Mouse (Mus musculus): ENCODE data around the gene Kcnrg. TPM values are rescaled to one million over a fixed set of nuclear protein-coding genes. Genes with fewer than 3 reads are reported as not detected.

Gene Kcnrg
- polyA plus RNA-seq, 1 experiment from 2014 or later: 0.87 TPM

DNA sequence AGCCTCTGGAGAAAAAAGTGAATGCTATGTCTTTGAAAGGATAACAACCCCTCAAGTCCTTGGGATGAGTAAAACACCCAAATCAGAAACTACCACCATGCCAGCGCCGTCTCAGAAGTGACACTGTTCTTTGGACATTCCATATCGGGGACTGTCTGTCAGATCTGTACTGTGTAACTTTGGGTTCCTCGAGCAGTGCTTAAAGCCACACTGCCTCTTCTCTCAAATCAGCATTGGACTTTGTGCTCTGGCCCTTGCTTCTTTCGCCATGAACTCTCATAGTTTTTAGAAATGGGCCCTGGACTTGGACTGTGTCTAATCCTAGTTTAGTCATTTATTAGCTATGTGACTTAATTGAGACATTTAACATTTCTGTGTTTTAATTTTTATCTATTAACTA lies 4.5 kb downstream of the Kcnrg start:
- ATAC-seq (replicated peaks; ENCODE audit: extremely low read depth, insufficient read depth, low FRiP score): no peak
- H3K9ac ChIP-seq (ENCODE audit: low read length): no peak overlapping the region
- no peak overlapping the region for H3K27ac ChIP-seq (ENCODE audit: low read length)
- 90% methylated on average over 5 of the region's 5 CpGs for WGBS
- no peaks in the 10 kb centered on the region for H3K4me1 ChIP-seq (ENCODE audit: control insufficient read depth, insufficient read depth, low read length)
- H3K27me3 ChIP-seq (ENCODE audit: control insufficient read depth, insufficient read depth, low read length): no peaks in the 10 kb centered on the region
- 0 out of 2 replicates have a peak, but pooled peaks cover under 1% of the 10 kb centered on the region for H3K36me3 ChIP-seq (ENCODE audit: control insufficient read depth, insufficient read depth)
- no peak overlapping the region for H3K4me3 ChIP-seq (ENCODE audit: low read length)
- no peaks in the 10 kb centered on the region for H3K9me3 ChIP-seq (replicated peaks; ENCODE audit: control insufficient read depth, low read length)
- H3K4me2 ChIP-seq (ENCODE audit: low read depth, low read length): no peak overlapping the region

DNA sequence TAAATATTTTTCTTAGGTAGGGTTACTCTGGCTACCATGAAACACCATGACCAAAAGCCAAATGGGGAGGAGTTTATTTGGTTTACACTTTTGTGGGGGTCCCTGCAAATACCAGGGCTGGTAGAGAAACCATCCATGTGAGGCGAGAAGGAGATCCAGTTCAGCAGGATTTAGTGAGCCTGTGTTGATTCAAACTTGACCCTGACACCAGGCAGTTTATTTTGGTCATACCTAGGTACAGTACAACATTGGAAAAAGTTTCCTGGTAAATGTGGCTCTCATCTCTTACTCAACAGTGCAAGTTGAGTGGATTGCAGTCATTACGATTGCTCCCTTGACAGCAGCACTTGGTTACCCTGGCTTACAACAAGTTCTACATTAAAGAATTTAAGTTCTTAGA lies 6.1 kb downstream of the Kcnrg start:
- H3K4me1 ChIP-seq (ENCODE audit: control insufficient read depth, insufficient read depth, low read length): no peaks in the 10 kb centered on the region
- WGBS: 88% methylated on average over 2 of the region's 2 CpGs
- ATAC-seq (replicated peaks; ENCODE audit: extremely low read depth, insufficient read depth, low FRiP score): no peak
- no peak overlapping the region for H3K4me3 ChIP-seq (ENCODE audit: low read length)
- no peak overlapping the region for H3K4me2 ChIP-seq (ENCODE audit: low read depth, low read length)
- H3K9me3 ChIP-seq (replicated peaks; ENCODE audit: control insufficient read depth, low read length): no peaks in the 10 kb centered on the region
- H3K27ac ChIP-seq (ENCODE audit: low read length): no peak overlapping the region
- no peaks in the 10 kb centered on the region for H3K27me3 ChIP-seq (ENCODE audit: control insufficient read depth, insufficient read depth, low read length)
- H3K36me3 ChIP-seq (ENCODE audit: control insufficient read depth, insufficient read depth): no peaks in the 10 kb centered on the region
- H3K9ac ChIP-seq (ENCODE audit: low read length): no peak overlapping the region

DNA sequence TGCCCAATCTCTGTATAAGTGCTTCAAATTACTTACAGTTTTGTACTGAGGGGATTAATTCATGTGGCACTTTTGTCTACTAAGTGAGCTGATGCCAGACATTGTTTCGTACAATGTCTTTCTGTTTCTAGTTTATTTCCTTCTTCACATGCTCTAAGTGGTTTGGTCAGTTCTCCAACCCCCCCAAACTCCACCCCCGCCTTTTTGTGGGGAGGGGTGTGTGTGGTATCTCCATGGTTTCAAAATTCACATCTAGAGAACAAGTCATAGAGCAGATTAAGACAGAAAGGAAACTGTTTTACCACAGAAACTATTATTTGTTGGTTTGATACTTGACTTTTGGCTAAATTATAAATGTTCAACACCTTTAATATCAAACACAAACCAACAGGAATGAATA lies 13.1 kb downstream of the Kcnrg start:
- WGBS: 96% methylated on average over 2 of the region's 2 CpGs
- H3K27me3 ChIP-seq (ENCODE audit: control insufficient read depth, insufficient read depth, low read length): no peaks in the 10 kb centered on the region
- H3K4me3 ChIP-seq (ENCODE audit: low read length): no peak overlapping the region

DNA sequence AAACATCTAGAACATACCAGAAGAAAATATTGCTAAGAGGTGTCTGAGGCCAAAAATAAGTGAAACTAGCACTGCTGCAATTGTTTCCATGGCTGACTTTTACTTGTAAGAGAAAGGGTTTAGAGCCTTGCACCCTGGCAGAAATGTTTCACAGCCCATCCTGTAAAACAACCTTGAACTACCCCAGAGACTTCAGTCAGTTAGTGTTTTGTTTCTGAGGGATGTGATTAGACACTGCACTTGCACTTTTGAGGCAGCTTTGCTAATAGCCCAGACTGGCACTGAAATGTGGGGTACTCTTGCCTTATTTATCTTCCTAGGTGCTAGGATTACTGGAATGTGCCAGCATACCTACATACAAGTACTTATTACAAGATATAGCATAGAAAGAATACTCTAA lies 28.7 kb downstream of the Kcnrg start:
- no peak overlapping the region for H3K4me2 ChIP-seq (ENCODE audit: low read depth, low read length)
- no peaks in the 10 kb centered on the region for H3K9me3 ChIP-seq (replicated peaks; ENCODE audit: control insufficient read depth, low read length)
- ATAC-seq (replicated peaks; ENCODE audit: extremely low read depth, insufficient read depth, low FRiP score): no peak
- H3K4me3 ChIP-seq (ENCODE audit: low read length): no peak overlapping the region
- no peaks in the 10 kb centered on the region for H3K27me3 ChIP-seq (ENCODE audit: control insufficient read depth, insufficient read depth, low read length)
- H3K27ac ChIP-seq (ENCODE audit: low read length): no peak overlapping the region
- no peaks in the 10 kb centered on the region for H3K4me1 ChIP-seq (ENCODE audit: control insufficient read depth, insufficient read depth, low read length)
- no peak overlapping the region for H3K9ac ChIP-seq (ENCODE audit: low read length)
- H3K36me3 ChIP-seq (ENCODE audit: control insufficient read depth, insufficient read depth): peaks cover 12% of the 10 kb centered on the region; the same call in 1 of the 2 replicates

More for the DNA sequence above, 13.1 kb downstream of the Kcnrg start:
- H3K9ac ChIP-seq (ENCODE audit: low read length): no peak overlapping the region
- no peaks in the 10 kb centered on the region for H3K4me1 ChIP-seq (ENCODE audit: control insufficient read depth, insufficient read depth, low read length)
- no peak overlapping the region for H3K4me2 ChIP-seq (ENCODE audit: low read depth, low read length)
- peaks cover 7% of the 10 kb centered on the region; the same call in 1 of the 2 replicates for H3K36me3 ChIP-seq (ENCODE audit: control insufficient read depth, insufficient read depth)
- H3K9me3 ChIP-seq (replicated peaks; ENCODE audit: control insufficient read depth, low read length): no peaks in the 10 kb centered on the region
- no peak overlapping the region for H3K27ac ChIP-seq (ENCODE audit: low read length)
- ATAC-seq (replicated peaks; ENCODE audit: extremely low read depth, insufficient read depth, low FRiP score): no peak

GRCm38 (mm10) chr14:61642668-61643067 lies 35.4 kb downstream of the Kcnrg start:
- Histone ChIP-seq H3K4me1 (ENCODE audit: control insufficient read depth, insufficient read depth, low read length) (no peaks in the 10 kb centered on the region), H3K4me2 (ENCODE audit: low read depth, low read length) (no peak overlapping the region), H3K4me3 (ENCODE audit: low read length) (no peak overlapping the region), H3K9me3 (replicated peaks; ENCODE audit: control insufficient read depth, low read length) (no peaks in the 10 kb centered on the region), H3K27ac (ENCODE audit: low read length) (no peak overlapping the region), H3K36me3 (ENCODE audit: control insufficient read depth, insufficient read depth) (no peaks in the 10 kb centered on the region), H3K27me3 (ENCODE audit: control insufficient read depth, insufficient read depth, low read length) (no peaks in the 10 kb centered on the region), H3K9ac (ENCODE audit: low read length) (no peak overlapping the region)
- ATAC-seq (replicated peaks; ENCODE audit: extremely low read depth, insufficient read depth, low FRiP score): no peak
- 35% methylated on average over 1 of the region's 1 CpGs for WGBS

GRCm38 (mm10) chr14:61645547-61645946 lies 38.3 kb downstream of the Kcnrg start:
- H3K9ac ChIP-seq (ENCODE audit: low read length): no peak overlapping the region
- H3K4me1 ChIP-seq (ENCODE audit: control insufficient read depth, insufficient read depth, low read length): peaks cover 8% of the 10 kb centered on the region; the same call in 1 of the 2 replicates
- H3K4me2 ChIP-seq (ENCODE audit: low read depth, low read length): peak overlapping the region; percentile 41; the same call in 1 of the 2 replicates
- no peaks in the 10 kb centered on the region for H3K9me3 ChIP-seq (replicated peaks; ENCODE audit: control insufficient read depth, low read length)
- no peak overlapping the region for H3K27ac ChIP-seq (ENCODE audit: low read length)
- H3K27me3 ChIP-seq (ENCODE audit: control insufficient read depth, insufficient read depth, low read length): no peaks in the 10 kb centered on the region
- H3K36me3 ChIP-seq (ENCODE audit: control insufficient read depth, insufficient read depth): no peaks in the 10 kb centered on the region
- ATAC-seq (replicated peaks; ENCODE audit: extremely low read depth, insufficient read depth, low FRiP score): no peak
- no peak overlapping the region for H3K4me3 ChIP-seq (ENCODE audit: low read length)
- WGBS: 27% methylated on average over 1 of the region's 1 CpGs

- no peaks in the 10 kb centered on the region for H3K27me3 ChIP-seq (ENCODE audit: control insufficient read depth, insufficient read depth, low read length)
- peak overlapping the region; percentile 99 for H3K9ac ChIP-seq (ENCODE audit: low read length)
- no peaks in the 10 kb centered on the region for H3K36me3 ChIP-seq (ENCODE audit: control insufficient read depth, insufficient read depth)
Measured at GRCm38 (mm10) chr14:61647182-61647880, 40.1 kb downstream of the Kcnrg start.

DNA sequence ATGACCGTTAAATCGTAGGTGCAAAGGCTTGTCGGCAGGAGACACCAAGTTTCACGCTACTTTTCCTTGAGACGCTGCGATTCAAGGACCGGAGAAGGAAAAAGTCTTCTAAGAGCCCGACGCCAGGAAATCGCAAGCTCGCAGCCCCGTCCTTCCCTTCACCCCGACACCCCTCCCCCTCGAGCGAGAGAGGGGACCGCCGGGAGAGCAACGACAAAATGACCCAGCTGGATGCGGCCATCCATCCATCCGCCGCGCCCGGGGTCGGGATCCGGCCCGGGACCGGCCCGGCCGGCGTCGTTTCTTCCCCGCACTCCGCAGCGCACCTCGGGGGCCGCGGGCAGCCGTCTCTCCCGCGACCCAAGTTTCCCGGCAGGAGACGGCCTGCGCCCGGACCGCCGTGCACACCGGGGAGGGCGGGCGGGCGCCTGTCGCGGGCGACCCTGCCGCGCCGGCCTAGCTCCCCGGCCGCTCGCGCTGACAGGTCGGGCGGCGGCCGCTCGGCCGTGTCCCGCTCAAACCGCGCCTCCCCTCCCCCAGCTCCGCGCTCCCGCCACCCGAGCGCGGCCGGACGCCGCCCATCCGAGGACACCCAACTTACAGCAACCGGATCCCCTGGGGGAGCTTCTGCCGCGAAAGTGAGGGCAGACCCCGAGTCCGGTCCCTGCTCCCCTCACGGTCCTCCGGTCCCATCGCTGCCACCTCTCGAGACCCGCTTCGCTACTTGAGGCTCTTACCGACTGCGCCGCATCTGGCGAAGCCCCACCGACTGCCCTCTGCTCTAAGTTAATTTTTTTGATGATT lies 40.8 kb downstream of the Kcnrg start:
- H3K36me3 ChIP-seq (ENCODE audit: control insufficient read depth, insufficient read depth): no peaks in the 10 kb centered on the region
- peak overlapping the region; percentile 95 for H3K4me2 ChIP-seq (ENCODE audit: low read depth, low read length)
- H3K9ac ChIP-seq (ENCODE audit: low read length): peak overlapping the region; percentile 99
- H3K4me1 ChIP-seq (ENCODE audit: control insufficient read depth, insufficient read depth, low read length): peaks cover 11% of the 10 kb centered on the region; the same call in 1 of the 2 replicates
- peak overlapping the region; percentile 96 for H3K4me3 ChIP-seq (ENCODE audit: low read length)
- H3K9me3 ChIP-seq (replicated peaks; ENCODE audit: control insufficient read depth, low read length): no peaks in the 10 kb centered on the region
- no peaks in the 10 kb centered on the region for H3K27me3 ChIP-seq (ENCODE audit: control insufficient read depth, insufficient read depth, low read length)
- under 1% methylated on average over 77 of the region's 95 CpGs for WGBS
- H3K27ac ChIP-seq (ENCODE audit: low read length): peak overlapping the region; percentile 98
- peak; percentile 72 for ATAC-seq (replicated peaks; ENCODE audit: extremely low read depth, insufficient read depth, low FRiP score)

More at GRCm38 (mm10) chr14:61647182-61647880, 40.1 kb downstream of the Kcnrg start:
- Histone ChIP-seq H3K9me3 (replicated peaks; ENCODE audit: control insufficient read depth, low read length) (no peaks in the 10 kb centered on the region), H3K27ac (ENCODE audit: low read length) (peak overlapping the region; percentile 98), H3K4me1 (ENCODE audit: control insufficient read depth, insufficient read depth, low read length) (peaks cover 11% of the 10 kb centered on the region; the same call in 1 of the 2 replicates), H3K4me2 (ENCODE audit: low read depth, low read length) (peak overlapping the region; percentile 95), H3K4me3 (ENCODE audit: low read length) (peak overlapping the region; percentile 96)
- under 1% methylated on average over 24 of the region's 24 CpGs for WGBS
- ATAC-seq (replicated peaks; ENCODE audit: extremely low read depth, insufficient read depth, low FRiP score): no peak

Measured in heart, embryonic 16.5 days (tissue).